ENCODE assay signal across 8 mouse cellular contexts in the genomic region with DNA sequence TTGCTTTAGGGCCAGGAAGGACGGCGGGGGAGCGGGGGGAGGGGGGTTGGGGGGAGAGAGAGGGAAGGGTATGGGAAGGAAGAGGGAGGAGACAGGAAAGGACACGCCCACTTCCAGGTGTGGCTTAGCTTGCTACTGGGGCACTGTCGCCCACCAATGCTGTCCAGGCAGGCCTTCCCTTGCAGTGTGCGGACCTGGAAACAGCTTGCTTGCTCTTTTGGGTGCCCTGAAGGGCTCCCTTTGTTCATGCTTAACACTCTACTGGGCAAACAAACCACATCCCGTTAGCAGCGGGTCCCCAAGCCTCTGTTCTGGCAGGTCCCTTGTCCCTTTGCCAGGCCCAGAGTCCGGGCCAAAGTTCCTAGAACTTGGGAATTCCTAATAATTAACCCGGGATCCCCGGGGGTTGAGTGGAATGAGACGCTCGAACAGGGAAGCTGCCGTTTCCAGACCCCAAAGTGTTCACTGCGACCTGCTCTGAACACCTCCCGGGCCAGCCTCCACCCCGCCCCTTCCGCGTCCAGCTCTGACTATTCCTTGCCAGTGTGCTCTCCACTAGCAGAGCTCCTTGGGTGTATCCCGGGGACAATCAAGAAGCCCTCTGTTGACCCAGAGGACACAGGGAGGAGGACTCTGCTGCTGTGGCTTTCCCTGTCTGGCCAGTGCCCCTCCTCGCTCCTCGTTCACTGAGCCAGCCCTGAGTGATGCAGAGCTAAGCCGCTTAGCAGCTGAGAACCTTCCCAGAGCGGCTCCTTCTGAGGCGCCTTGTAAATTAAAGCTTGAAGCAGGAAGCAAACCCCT. TPM values are rescaled to one million over a fixed set of nuclear protein-coding genes. Genes with fewer than 3 reads are reported as not detected.
A peak's percentile ranks its signal among the peaks of the same experiment; 100 is the strongest.
DNase-seq lines count a peak whose midpoint lies in the region; ATAC-seq and TF ChIP-seq lines count a peak whose summit lies in the region.

No protein-coding gene starts in this region.

- TF ChIP-seq CTCF in spleen, adult 2 months (IDR thresholded peaks at IDR 0.05; ENCODE audit: extremely low read depth, insufficient read depth, insufficient read length, insufficient replicate concordance): no peak
- TF ChIP-seq CTCF in lung, adult 2 months (IDR thresholded peaks at IDR 0.05; ENCODE audit: insufficient read depth, low read length): no peak

- peaks cover 12% of the 10 kb centered on the region for H3K4me1 ChIP-seq in spleen, adult 2 months (ENCODE audit: control insufficient read depth, insufficient read depth, insufficient read length)
- peaks cover 11% of the 10 kb centered on the region for H3K4me1 ChIP-seq in forebrain, embryonic 14.5 days (ENCODE audit: control insufficient read depth, insufficient read depth, low read length)
- H3K4me1 ChIP-seq in lung, adult 2 months (ENCODE audit: control insufficient read depth, insufficient read depth, low read length): peaks cover 3% of the 10 kb centered on the region

- ATAC-seq in forebrain, embryonic 14.5 days: no peak
- no peak for ATAC-seq in megakaryocyte-erythroid progenitor cell, adult 5-6 weeks (replicated peaks; ENCODE audit: low FRiP score, low TSS enrichment, poor library complexity, severe bottlenecking)

- H3K4me2 ChIP-seq in forebrain, embryonic 14.5 days (ENCODE audit: low read length): peak overlapping the region; percentile 46

- H3K9ac ChIP-seq in forebrain, embryonic 14.5 days (ENCODE audit: low read length): peak overlapping the region; percentile 40; the same call in 1 of the 2 replicates

- 0 out of 2 replicates have a peak, but pooled peaks cover 3% of the 10 kb centered on the region for H3K27me3 ChIP-seq in spleen, adult 2 months (ENCODE audit: control insufficient read depth, insufficient read depth, low read length)
- no peaks in the 10 kb centered on the region for H3K27me3 ChIP-seq in forebrain, embryonic 14.5 days (replicated peaks; ENCODE audit: control insufficient read depth, insufficient read depth, low read length)

- 2% methylated on average over 25 of the region's 25 CpGs for WGBS in spleen, adult 2 months
- 3% methylated on average over 23 of the region's 25 CpGs for WGBS in forebrain, embryonic 14.5 days
- WGBS in lung, adult 2 months: 8% methylated on average over 22 of the region's 25 CpGs

- no peak for TF ChIP-seq POLR2A in spleen, adult 2 months (IDR thresholded peaks at IDR 0.05; ENCODE audit: low read depth, low read length)
- TF ChIP-seq POLR2A in lung, adult 2 months (IDR thresholded peaks at IDR 0.05; ENCODE audit: borderline replicate concordance, extremely low read depth, low read depth, low read length): no peak

- no peaks in the 10 kb centered on the region for H3K36me3 ChIP-seq in spleen, adult 2 months (ENCODE audit: control insufficient read depth, insufficient read depth, low read length)
- no peaks in the 10 kb centered on the region for H3K36me3 ChIP-seq in forebrain, embryonic 14.5 days (ENCODE audit: control insufficient read depth, insufficient read depth, low read length)

- H3K27ac ChIP-seq in spleen, adult 2 months (ENCODE audit: insufficient read depth, low read length): no peak overlapping the region
- peak overlapping the region; percentile 33; the same call in 1 of the 2 replicates for H3K27ac ChIP-seq in forebrain, embryonic 14.5 days (ENCODE audit: low read depth, low read length)

- H3K4me3 ChIP-seq in spleen, adult 2 months (ENCODE audit: extremely low read depth, insufficient read depth, insufficient read length): peak overlapping the region; percentile 48
- peak overlapping the region; percentile 8; the same call in 1 of the 2 replicates for H3K4me3 ChIP-seq in forebrain, embryonic 14.5 days (ENCODE audit: low read depth, low read length)
- peak overlapping the region; percentile 44 for H3K4me3 ChIP-seq in lung, adult 2 months (replicated peaks; ENCODE audit: extremely low read depth, low read depth, low read length)

- DNase-seq in spleen, adult 2 months (ENCODE audit: low read depth in 1 of 2, low spot score in 2 of 2): peak in 1 of 2 experiments; percentile 59
- no peak for DNase-seq in spleen, postnatal 4 days (ENCODE audit: low spot score in 2 of 2)
- peak; percentile 55 for DNase-seq in forebrain, embryonic 14.5 days (ENCODE audit: low spot score)
- peak; percentile 90 for DNase-seq in kidney, adult 11 months
- DNase-seq in lung, adult 2 months: peak; percentile 52
- peak; percentile 73 for DNase-seq in retina, adult 2 months (ENCODE audit: low read depth, low spot score)
- no peak for DNase-seq in cerebellum, adult 11-12 months

- no peaks in the 10 kb centered on the region for H3K9me3 ChIP-seq in forebrain, embryonic 14.5 days (replicated peaks; ENCODE audit: control insufficient read depth, low read length)

RNA-seq across cellular contexts. Expression of a gene that starts 47.8 kb away (rescaled TPM):
- 15.7 and 15.8 TPM in 2 replicates for polyA plus RNA-seq in spleen, adult 2 months (2012; rRNA removed)
- 1.6 and 2.0 TPM in 2 replicates for polyA plus RNA-seq in forebrain, embryonic 14.5 days (2014; fragmentation: Nextera tagmentation; extraction: Ambion mirVana)
- 16.2 and 18.3 TPM in 2 replicates for polyA plus RNA-seq in lung, adult 2 months (2012; rRNA removed)
- 48.1 and 55.1 TPM in 2 replicates for total RNA-seq in megakaryocyte-erythroid progenitor cell, adult 5-6 weeks (2014; fragmentation: Nextera tagmentation)
- total RNA-seq in megakaryocyte-erythroid progenitor cell, adult 5-6 weeks (2017): 1.1 TPM in 1 of 2 replicates, not detected in the other

Comparison
In these comparisons a context has a peak if more than half of its experiments do, and no peak if none do; other contexts are left out.
1. DNase-seq: peak in forebrain, embryonic 14.5 days (single experiment), kidney, adult 11 months (single experiment), lung, adult 2 months (single experiment) and retina, adult 2 months (single experiment); none in spleen, postnatal 4 days (0 of 2) and cerebellum, adult 11-12 months (single experiment).
2. Peak in every context shown above with its lines, with median percentiles within 50 percentile points of each other: H3K4me3 ChIP-seq.